Mouse (Mus musculus) embryonic fibroblast, embryonic 13.5 days (primary cell): ENCODE measurements around the gene Agap1.

Source experiments
- CTCF ChIP-seq: IDR thresholded peaks from 2 replicates; pipeline ENCODE4 v1.5.1; 2011; ENCODE audit warnings: mild to moderate bottlenecking, control low read depth, low read length, moderate library complexity, borderline replicate concordance; ENCODE audit not compliant: insufficient read depth
- POLR2A ChIP-seq: IDR thresholded peaks from 2 replicates; pipeline ENCODE4 v1.6.1; 2011; ENCODE audit warnings: low read depth, mild to moderate bottlenecking, control low read depth, low read length, moderate library complexity

DNA sequence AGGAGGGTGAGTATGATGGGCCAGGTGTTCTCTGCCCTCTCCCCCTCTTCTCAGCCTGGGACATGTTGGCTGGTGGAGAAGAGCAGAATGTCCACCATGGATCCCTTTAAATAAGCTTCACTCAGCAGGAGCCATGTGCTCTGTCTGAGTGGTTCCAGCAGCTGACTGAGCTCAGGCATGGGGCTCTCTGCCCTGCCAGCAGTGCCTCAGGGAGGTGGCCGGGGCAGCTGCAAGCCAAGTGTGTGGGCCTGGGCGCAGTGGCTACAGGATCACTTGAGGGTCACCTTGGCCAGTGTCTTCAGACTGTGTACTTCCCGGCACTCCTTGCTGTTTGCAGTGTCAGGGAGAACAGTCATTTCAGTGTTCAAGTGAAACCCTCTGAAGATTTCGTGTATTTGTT is 183.1 kb downstream of the Agap1 start:
- TF ChIP-seq CTCF (no peak), POLR2A (no peak)
